Mouse (Mus musculus): Measurements from ENCODE around the gene Frrs1l. TPM values are rescaled to one million over a fixed set of nuclear protein-coding genes. Genes with fewer than 3 reads are reported as not detected.

Gene Frrs1l
- total and polyA plus RNA-seq, 3 experiments, result not detected

DNA sequence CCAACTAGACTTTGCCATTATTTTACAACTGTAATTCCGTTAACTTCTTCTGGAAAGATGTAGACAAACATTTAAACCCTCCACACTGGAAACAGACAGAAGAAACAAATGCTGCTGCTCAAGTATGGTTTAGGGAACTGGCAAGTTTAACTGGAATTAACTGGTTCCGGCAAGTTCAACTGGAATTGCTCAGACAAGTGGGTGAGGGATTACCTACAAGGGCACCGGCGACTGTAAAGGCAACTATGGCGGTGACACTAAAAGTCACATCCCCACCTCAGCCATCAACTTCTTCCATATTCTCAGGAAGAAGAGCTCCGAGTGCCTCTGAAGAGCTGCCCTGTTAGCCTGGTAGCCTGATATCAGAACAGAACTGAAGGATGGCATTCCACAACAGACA lies 75.9 kb downstream of the Frrs1l start:
- no peak overlapping the region for H3K4me2 ChIP-seq (ENCODE audit: insufficient read depth, low read depth, poor library complexity, severe bottlenecking)
- H3K27me3 ChIP-seq (replicated peaks), result no peaks in the 10 kb centered on the region
- H3K36me3 ChIP-seq (replicated peaks in 1 of 2; ENCODE audit: control insufficient read depth in 1 of 2, insufficient read depth in 1 of 2, low read length in 1 of 2), result peaks cover 43 to 82% of the 10 kb centered on the region in 2 experiments
- in situ Hi-C loops (cut with MboI; ENCODE audit: low pct_ligation_motif_present, low pct_unique_long_range_greater_than_20kb, low sequenced_read_pairs) (no loop called here), dilution Hi-C loops (cut with MboI; ENCODE audit: extremely low pct_ligation_motif_present, extremely low pct_unique_long_range_greater_than_20kb, low sequenced_read_pairs) (no loop called here)
- no peak overlapping the region for H3K27ac ChIP-seq (ENCODE audit: insufficient read depth, low read depth)
- no peak overlapping the region for H3K9ac ChIP-seq (ENCODE audit: insufficient read depth, low read depth)
- no peak overlapping the region for H3K4me3 ChIP-seq (replicated peaks in 1 of 3; ENCODE audit: low read depth in 2 of 3, low read length in 2 of 3, poor library complexity in 1 of 3)
- H3K4me1 ChIP-seq (ENCODE audit: control insufficient read depth in 1 of 2, insufficient read depth in 2 of 2), result peaks cover 6 to 40% of the 10 kb centered on the region in 2 experiments; a peak in 3 of 4 replicates
- no peak for TF ChIP-seq E2F4 (IDR thresholded peaks at IDR 0.05; ENCODE audit: insufficient replicate concordance, low read depth, low read length)
- TF ChIP-seq CHD2 (IDR thresholded peaks at IDR 0.05; ENCODE audit: low read length), result no peak
- no peak for TF ChIP-seq KAT2A (IDR thresholded peaks at IDR 0.05; ENCODE audit: insufficient replicate concordance, low read length)
- no peak for TF ChIP-seq EP300 (IDR thresholded peaks at IDR 0.05; ENCODE audit: low read length)
- TF ChIP-seq MXI1 (IDR thresholded peaks at IDR 0.05; ENCODE audit: low read depth, low read length), result no peak
- no peak for TF ChIP-seq TBP (conservative IDR thresholded peaks at IDR 0.05; ENCODE audit: low read depth, low read length)
- TF ChIP-seq CHD1 (IDR thresholded peaks at IDR 0.05; ENCODE audit: low read depth, low read length), result no peak
- TF ChIP-seq RAD21 (IDR thresholded peaks at IDR 0.05; ENCODE audit: low read depth, low read length), result no peak
- TF ChIP-seq NRF1 (IDR thresholded peaks at IDR 0.05; ENCODE audit: low read depth, low read length), result no peak
- TF ChIP-seq SMC3 (IDR thresholded peaks at IDR 0.05; ENCODE audit: low read depth, low read length), result no peak
- TF ChIP-seq USF2 (conservative IDR thresholded peaks at IDR 0.05; ENCODE audit: low read depth, low read length), result no peak
- no peak for TF ChIP-seq RCOR1 (conservative IDR thresholded peaks at IDR 0.05; ENCODE audit: low read depth, low read length)
- no peak for TF ChIP-seq HCFC1 (IDR thresholded peaks at IDR 0.05; ENCODE audit: low read depth, low read length)
- no peak for TF ChIP-seq POLR2AphosphoS2 (IDR thresholded peaks at IDR 0.05; ENCODE audit: low read depth, low read length)
- TF ChIP-seq ZMIZ1 (IDR thresholded peaks at IDR 0.05; ENCODE audit: low read depth, low read length), result no peak
- no peak for TF ChIP-seq GABPA (IDR thresholded peaks at IDR 0.05; ENCODE audit: insufficient replicate concordance, low read depth, low read length)
- no peak for TF ChIP-seq TCF12 (IDR thresholded peaks at IDR 0.05; ENCODE audit: low read depth, low read length)
- no peak for TF ChIP-seq ZNF384 (IDR thresholded peaks at IDR 0.05; ENCODE audit: low read depth, low read length)
- no peak for TF ChIP-seq MEF2A (IDR thresholded peaks at IDR 0.05; ENCODE audit: borderline replicate concordance, low read depth, low read length)
- no peak for TF ChIP-seq ZC3H11A (IDR thresholded peaks at IDR 0.05; ENCODE audit: low read depth, low read length)
- no peak for DNase-seq (ENCODE audit: extremely low read depth)
- no peaks in the 10 kb centered on the region for H3K79me2 ChIP-seq (replicated peaks; ENCODE audit: control insufficient read depth, extremely low read depth, insufficient read depth, poor library complexity, severe bottlenecking)
- no peaks in the 10 kb centered on the region for H3K9me3 ChIP-seq (replicated peaks; ENCODE audit: low read length)

DNA sequence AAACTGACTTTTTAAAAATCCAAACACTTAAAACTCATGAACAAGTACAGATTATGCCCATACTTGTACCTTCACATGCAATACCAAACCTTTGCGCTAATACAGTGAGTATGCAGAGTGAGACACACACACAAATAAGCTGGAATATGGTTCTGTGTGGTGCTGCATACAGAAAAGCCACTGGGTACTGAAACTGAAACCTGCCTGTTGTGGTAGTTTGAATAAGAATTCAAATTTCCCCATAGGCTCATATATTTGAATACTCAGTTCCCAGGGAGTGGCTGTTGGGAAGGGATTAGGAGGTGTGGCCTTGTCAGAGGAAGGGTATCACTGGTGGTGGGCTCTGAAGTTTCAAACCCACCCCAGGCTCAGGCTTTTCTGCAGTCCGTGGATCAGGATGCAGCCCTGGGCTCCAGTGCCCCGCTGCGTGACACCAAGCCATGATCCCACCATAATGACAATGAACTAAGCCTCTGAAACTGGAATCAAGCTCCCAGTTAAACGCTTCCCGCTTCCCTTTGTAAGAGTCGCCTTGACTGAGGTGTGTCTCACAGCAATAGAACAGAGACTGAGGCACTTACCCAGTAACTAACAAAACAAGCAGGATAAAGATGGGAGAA lies 77.7 kb downstream of the Frrs1l start:
- peaks cover 7 to 40% of the 10 kb centered on the region in 2 experiments; a peak in 3 of 4 replicates for H3K4me1 ChIP-seq (ENCODE audit: control insufficient read depth in 1 of 2, insufficient read depth in 2 of 2)
- no peak overlapping the region for H3K27ac ChIP-seq (ENCODE audit: insufficient read depth, low read depth)
- DNase-seq (ENCODE audit: extremely low read depth), result peak; percentile 35
- in situ Hi-C loops (cut with MboI; ENCODE audit: low pct_ligation_motif_present, low pct_unique_long_range_greater_than_20kb, low sequenced_read_pairs) (no loop called here), dilution Hi-C loops (cut with MboI; ENCODE audit: extremely low pct_ligation_motif_present, extremely low pct_unique_long_range_greater_than_20kb, low sequenced_read_pairs) (no loop called here)
- H3K36me3 ChIP-seq (replicated peaks in 1 of 2; ENCODE audit: control insufficient read depth in 1 of 2, insufficient read depth in 1 of 2, low read length in 1 of 2), result peaks cover 47 to 83% of the 10 kb centered on the region in 2 experiments
- H3K9ac ChIP-seq (ENCODE audit: insufficient read depth, low read depth), result no peak overlapping the region
- no peaks in the 10 kb centered on the region for H3K79me2 ChIP-seq (replicated peaks; ENCODE audit: control insufficient read depth, extremely low read depth, insufficient read depth, poor library complexity, severe bottlenecking)
- no peaks in the 10 kb centered on the region for H3K27me3 ChIP-seq (replicated peaks)
- no peaks in the 10 kb centered on the region for H3K9me3 ChIP-seq (replicated peaks; ENCODE audit: low read length)
- H3K4me2 ChIP-seq (ENCODE audit: insufficient read depth, low read depth, poor library complexity, severe bottlenecking), result peak overlapping the region; percentile 15; the same call in 1 of the 2 replicates
- no peak overlapping the region for H3K4me3 ChIP-seq (replicated peaks in 1 of 3; ENCODE audit: low read depth in 2 of 3, low read length in 2 of 3, poor library complexity in 1 of 3)
- TF ChIP-seq JUN (IDR thresholded peaks at IDR 0.05; ENCODE audit: insufficient read depth, low read depth, low read length) (no peak), MAX (IDR thresholded peaks at IDR 0.05; ENCODE audit: low read length) (no peak), E2F4 (IDR thresholded peaks at IDR 0.05; ENCODE audit: insufficient replicate concordance, low read depth, low read length) (no peak), PAX5 (IDR thresholded peaks at IDR 0.05; ENCODE audit: low read length) (no peak), HCFC1 (IDR thresholded peaks at IDR 0.05; ENCODE audit: low read depth, low read length) (no peak), NELFE (IDR thresholded peaks at IDR 0.05; ENCODE audit: low read depth, low read length) (no peak), MAFK (IDR thresholded peaks at IDR 0.05; ENCODE audit: insufficient replicate concordance, low read length) (no peak), RAD21 (IDR thresholded peaks at IDR 0.05; ENCODE audit: low read depth, low read length) (no peak), MEF2A (IDR thresholded peaks at IDR 0.05; ENCODE audit: borderline replicate concordance, low read depth, low read length) (no peak), SIN3A (IDR thresholded peaks at IDR 0.05; ENCODE audit: low read length) (no peak), ETS1 (conservative IDR thresholded peaks at IDR 0.05; ENCODE audit: low read depth, low read length) (peak; percentile 21; the same call in 1 of the 2 replicates), MAZ (IDR thresholded peaks at IDR 0.05; ENCODE audit: low read depth, low read length) (0 out of 2 replicates have a peak, but pooled peaks have one; percentile 16), ZMIZ1 (IDR thresholded peaks at IDR 0.05; ENCODE audit: low read depth, low read length) (no peak), IRF4 (IDR thresholded peaks at IDR 0.05; ENCODE audit: low read depth, low read length) (peak; percentile 91), KAT2A (IDR thresholded peaks at IDR 0.05; ENCODE audit: insufficient replicate concordance, low read length) (no peak), CHD1 (IDR thresholded peaks at IDR 0.05; ENCODE audit: low read depth, low read length) (no peak), SMC3 (IDR thresholded peaks at IDR 0.05; ENCODE audit: low read depth, low read length) (no peak), UBTF (IDR thresholded peaks at IDR 0.05; ENCODE audit: low read depth, low read length) (no peak), GABPA (IDR thresholded peaks at IDR 0.05; ENCODE audit: insufficient replicate concordance, low read depth, low read length) (no peak), ZC3H11A (IDR thresholded peaks at IDR 0.05; ENCODE audit: low read depth, low read length) (no peak)
